Mouse (Mus musculus) hindbrain, embryonic 12.5 days (tissue): Measurements from ENCODE around the gene Cbx6. TPM values are rescaled to one million over a fixed set of nuclear protein-coding genes. Genes with fewer than 3 reads are reported as not detected.

Experiments
- ATAC-seq: fragments of 200-750 bp; cut with Nextera tagmentation; 2 replicates; pipeline ENCODE4 v1.8.0; 2017; ENCODE audit warnings: moderate TSS enrichment; ENCODE audit not compliant: low FRiP score
- H3K27ac ChIP-seq: fragments of 300-500 bp; sonication (generic); 2 replicates; pipeline ENCODE4 v1.5.1; 2016; ENCODE audit warnings: mild to moderate bottlenecking
- H3K27me3 ChIP-seq: fragments of 300-500 bp; sonication (generic); 2 replicates; pipeline ENCODE4 v1.6.1; 2016; ENCODE audit warnings: mild to moderate bottlenecking
- H3K36me3 ChIP-seq: fragments of 300-500 bp; sonication (generic); 2 replicates; pipeline ENCODE4 v1.6.1; 2016; ENCODE audit warnings: mild to moderate bottlenecking
- H3K4me1 ChIP-seq: fragments of 300-500 bp; sonication (generic); 2 replicates; pipeline ENCODE4 v1.6.1; 2016
- H3K4me2 ChIP-seq: fragments of 300-500 bp; sonication (generic); replicated peaks from 2 replicates; pipeline ENCODE4 v1.6.1; 2016; ENCODE audit warnings: mild to moderate bottlenecking
- H3K4me3 ChIP-seq: fragments of 300-500 bp; sonication (generic); 2 replicates; pipeline ENCODE4 v1.5.1; 2016; ENCODE audit warnings: mild to moderate bottlenecking
- H3K9ac ChIP-seq: fragments of 300-500 bp; sonication (generic); 2 replicates; pipeline ENCODE4 v1.6.1; 2016; ENCODE audit warnings: mild to moderate bottlenecking, moderate library complexity
- H3K9me3 ChIP-seq: fragments of 300-500 bp; sonication (generic); replicated peaks from 2 replicates; pipeline ENCODE4 v1.6.1; 2016; ENCODE audit warnings: mild to moderate bottlenecking
- WGBS: fragments of 180-500 bp; shearing (Covaris S2); methylation state at CpG from one replicate; pipeline ENCODE4 v1.1.7; 2016; 5-methylcytosine and 5-hydroxymethylcytosine counted together
- polyA plus RNA-seq: library from polyadenylated mRNA; unstranded; fragments of >200 nt; fragmentation: Nextera tagmentation; extraction: Ambion mirVana; gene quantifications from 2 replicates; pipeline ENCODE4 v1.2.1, GENCODE M21; 2016

Cbx6 gene
- polyA plus RNA-seq, 1 experiment from 2014 or later, result 34.7 TPM

DNA sequence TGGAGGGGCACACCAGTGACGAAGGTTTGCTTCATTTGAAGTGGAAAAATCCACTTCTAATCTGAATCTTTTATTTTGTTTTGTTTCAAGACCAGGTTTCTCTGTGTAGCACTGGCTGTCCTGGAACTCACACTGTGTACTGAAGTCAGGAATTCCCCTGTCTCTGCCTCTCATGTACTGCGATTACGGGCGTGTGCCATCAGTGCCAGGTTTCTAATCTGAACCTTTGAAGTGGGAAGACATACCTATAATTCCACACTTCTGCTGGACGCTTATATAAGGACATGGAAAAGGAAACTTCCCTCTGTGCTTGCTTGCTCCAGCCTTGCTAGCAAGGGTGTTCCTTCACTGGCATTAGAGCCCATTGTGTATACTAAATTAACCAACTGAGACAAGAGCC lies 24.5 kb upstream of the Cbx6 start:
- WGBS, result 82% methylated on average over 5 of the region's 5 CpGs
- no peak overlapping the region for H3K4me3 ChIP-seq
- H3K27ac ChIP-seq, result no peak overlapping the region
- no peak for ATAC-seq
- H3K4me2 ChIP-seq, result no peak overlapping the region
- no peaks in the 10 kb centered on the region for H3K4me1 ChIP-seq
- H3K9ac ChIP-seq, result no peak overlapping the region
- H3K36me3 ChIP-seq, result no peaks in the 10 kb centered on the region
- H3K27me3 ChIP-seq, result no peaks in the 10 kb centered on the region
- no peaks in the 10 kb centered on the region for H3K9me3 ChIP-seq

DNA sequence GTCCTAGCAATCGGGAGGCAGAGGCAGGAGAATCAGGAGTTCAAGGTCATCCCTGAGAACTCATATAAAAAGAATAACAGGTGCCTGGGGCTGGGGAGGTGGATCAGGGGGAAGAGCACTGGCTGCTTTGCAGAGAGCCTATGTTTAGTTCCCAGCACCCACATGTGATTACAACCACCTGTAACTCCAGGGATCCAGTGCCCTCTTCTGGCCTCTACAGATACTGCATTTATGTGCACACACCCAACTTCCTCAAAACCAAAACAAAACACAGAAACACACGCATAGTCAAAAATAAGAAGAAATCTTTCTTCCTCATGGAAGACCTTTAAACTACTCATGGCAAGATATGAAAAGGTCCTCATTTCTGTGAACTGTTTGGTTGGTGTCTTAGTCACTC lies 15.7 kb upstream of the Cbx6 start:
- H3K9ac ChIP-seq, result no peak overlapping the region
- no peak overlapping the region for H3K4me3 ChIP-seq
- 94% methylated on average over 2 of the region's 2 CpGs for WGBS
- H3K4me1 ChIP-seq, result peaks cover 16% of the 10 kb centered on the region
- no peaks in the 10 kb centered on the region for H3K27me3 ChIP-seq
- H3K9me3 ChIP-seq, result 0 out of 2 replicates have a peak, but pooled peaks cover 4% of the 10 kb centered on the region
- H3K36me3 ChIP-seq, result no peaks in the 10 kb centered on the region
- no peak overlapping the region for H3K27ac ChIP-seq
- no peak for ATAC-seq
- no peak overlapping the region for H3K4me2 ChIP-seq

DNA sequence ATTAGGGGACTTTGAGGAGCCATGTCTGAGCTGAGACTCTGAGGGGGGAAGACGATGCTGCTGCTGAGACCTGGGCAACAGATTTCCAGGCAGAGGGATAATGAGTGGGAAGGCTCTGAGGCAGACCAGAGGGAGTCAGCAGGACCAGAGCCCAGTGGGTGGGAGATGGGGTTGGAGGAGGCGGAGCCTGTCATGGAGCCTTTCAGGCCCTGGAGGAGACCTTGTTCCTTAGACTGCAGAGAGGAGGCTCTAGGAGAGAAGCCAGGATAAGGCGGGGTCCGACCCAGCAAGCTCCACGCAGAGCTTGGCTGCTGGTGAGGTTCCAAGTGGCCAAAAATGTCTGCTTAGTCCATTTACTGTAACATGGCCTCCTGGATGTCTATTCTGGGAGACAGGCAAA lies 12.6 kb upstream of the Cbx6 start:
- Histone ChIP-seq H3K9me3 (0 out of 2 replicates have a peak, but pooled peaks cover 4% of the 10 kb centered on the region), H3K27ac (0 out of 2 replicates have a peak overlapping the region, but pooled peaks have one; percentile 12), H3K36me3 (no peaks in the 10 kb centered on the region), H3K4me2 (no peak overlapping the region), H3K27me3 (no peaks in the 10 kb centered on the region), H3K4me1 (peaks cover 16% of the 10 kb centered on the region), H3K9ac (no peak overlapping the region), H3K4me3 (no peak overlapping the region)
- no peak for ATAC-seq
- WGBS, result 28% methylated on average over 5 of the region's 5 CpGs

DNA sequence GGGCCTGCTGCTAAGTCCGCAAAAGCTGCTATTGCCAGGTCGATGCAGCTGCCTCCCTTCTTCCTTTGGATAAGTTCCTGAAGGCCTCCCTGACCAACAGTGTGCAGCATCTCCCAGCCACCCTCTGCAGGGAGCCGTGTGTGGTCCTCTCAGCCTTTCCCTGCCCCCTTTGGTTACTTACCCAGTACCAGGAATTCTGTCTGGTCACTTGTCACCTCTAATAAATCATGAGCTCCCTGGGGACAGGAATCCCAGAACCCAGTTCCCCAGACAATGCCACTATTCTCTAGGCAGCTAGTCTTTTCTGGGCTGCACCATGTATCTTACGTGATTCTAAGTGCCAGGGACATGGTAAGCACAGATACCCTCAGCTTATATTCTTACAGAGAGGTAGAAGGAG lies 11.5 kb upstream of the Cbx6 start:
- Histone ChIP-seq H3K4me1 (peaks cover 16% of the 10 kb centered on the region), H3K36me3 (no peaks in the 10 kb centered on the region), H3K4me3 (no peak overlapping the region), H3K9me3 (0 out of 2 replicates have a peak, but pooled peaks cover 4% of the 10 kb centered on the region), H3K27ac (no peak overlapping the region), H3K27me3 (no peaks in the 10 kb centered on the region), H3K4me2 (no peak overlapping the region), H3K9ac (no peak overlapping the region)
- 57% methylated on average over 4 of the region's 4 CpGs for WGBS
- no peak for ATAC-seq

DNA sequence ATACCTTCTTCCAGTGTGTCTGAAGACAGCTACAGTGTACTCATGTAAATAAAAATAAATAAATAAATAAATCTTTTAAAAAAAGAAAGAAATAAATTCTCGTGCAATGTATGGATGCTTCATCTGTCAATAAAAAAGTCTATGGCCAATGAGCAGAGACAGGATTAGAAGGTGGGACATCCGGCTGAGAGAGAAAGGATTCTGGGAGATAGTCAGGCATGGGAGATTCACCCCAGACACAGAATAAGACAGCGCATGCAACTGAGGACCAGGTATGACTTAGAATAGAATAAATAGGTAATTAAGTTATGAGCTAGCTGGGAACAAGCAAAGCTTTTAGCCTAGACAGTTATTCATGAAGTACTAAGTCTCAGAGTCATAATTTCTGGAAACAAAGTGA lies 8.5 kb upstream of the Cbx6 start:
- H3K4me2 ChIP-seq, result no peak overlapping the region
- ATAC-seq, result no peak
- H3K9ac ChIP-seq, result no peak overlapping the region
- H3K9me3 ChIP-seq, result no peaks in the 10 kb centered on the region
- no peak overlapping the region for H3K27ac ChIP-seq
- no peaks in the 10 kb centered on the region for H3K27me3 ChIP-seq
- H3K4me1 ChIP-seq, result peaks cover 16% of the 10 kb centered on the region
- H3K4me3 ChIP-seq, result no peak overlapping the region
- H3K36me3 ChIP-seq, result no peaks in the 10 kb centered on the region
- WGBS, result 88% methylated on average over 3 of the region's 3 CpGs

DNA sequence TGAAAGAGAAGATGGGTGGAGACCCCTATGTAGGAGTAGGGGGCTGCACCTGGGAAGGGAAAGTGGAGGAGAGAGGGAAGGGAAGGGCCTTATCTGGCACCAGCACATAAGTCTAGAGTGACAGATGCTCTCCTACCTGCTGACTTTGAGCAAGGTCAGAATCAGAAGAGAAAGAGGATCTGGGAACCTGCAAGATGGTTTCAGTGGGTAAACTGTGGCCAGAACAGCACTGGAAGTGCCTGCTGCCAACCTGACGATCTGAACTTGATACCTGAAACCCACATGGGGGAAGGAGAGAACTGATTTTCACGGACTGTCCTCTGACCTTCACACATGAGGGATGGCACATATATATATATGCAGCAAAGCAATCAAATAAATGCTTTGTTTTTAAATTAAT lies 5.8 kb upstream of the Cbx6 start:
- H3K4me1 ChIP-seq, result peaks cover 9% of the 10 kb centered on the region
- no peaks in the 10 kb centered on the region for H3K36me3 ChIP-seq
- H3K4me2 ChIP-seq, result no peak overlapping the region
- no peak overlapping the region for H3K9ac ChIP-seq
- H3K4me3 ChIP-seq, result no peak overlapping the region
- no peak overlapping the region for H3K27ac ChIP-seq
- no peak for ATAC-seq
- no peaks in the 10 kb centered on the region for H3K27me3 ChIP-seq
- no peaks in the 10 kb centered on the region for H3K9me3 ChIP-seq
- 66% methylated on average over 2 of the region's 2 CpGs for WGBS

DNA sequence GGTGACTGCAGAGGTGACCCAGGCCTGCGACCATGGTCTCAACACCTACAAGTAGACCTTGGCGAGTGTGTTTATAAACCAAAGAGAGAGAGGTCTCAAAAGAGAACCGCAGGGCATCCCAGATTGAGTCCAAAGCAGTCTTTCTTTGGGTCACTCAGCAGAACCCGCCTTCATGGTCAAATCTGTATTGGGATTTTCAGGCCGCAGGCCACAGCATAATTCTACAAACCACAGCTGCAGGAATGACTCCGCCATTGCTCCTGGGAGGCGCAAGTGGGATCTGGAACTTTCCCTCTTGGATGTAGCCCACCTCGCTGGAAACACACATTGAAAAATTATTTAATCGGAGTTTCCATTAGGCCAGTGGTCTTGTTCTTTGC lies 383 bp upstream of the Cbx6 start:
- Histone ChIP-seq H3K9me3 (no peaks in the 10 kb centered on the region), H3K36me3 (peaks cover 8% of the 10 kb centered on the region), H3K4me2 (peak overlapping the region; percentile 88), H3K27ac (peak overlapping the region; percentile 97), H3K4me3 (peak overlapping the region; percentile 66; the same call in 1 of the 2 replicates), H3K4me1 (peaks cover 47% of the 10 kb centered on the region), H3K9ac (peak overlapping the region; percentile 91), H3K27me3 (no peaks in the 10 kb centered on the region)
- 48% methylated on average over 9 of the region's 9 CpGs for WGBS
- ATAC-seq, result no peak

DNA sequence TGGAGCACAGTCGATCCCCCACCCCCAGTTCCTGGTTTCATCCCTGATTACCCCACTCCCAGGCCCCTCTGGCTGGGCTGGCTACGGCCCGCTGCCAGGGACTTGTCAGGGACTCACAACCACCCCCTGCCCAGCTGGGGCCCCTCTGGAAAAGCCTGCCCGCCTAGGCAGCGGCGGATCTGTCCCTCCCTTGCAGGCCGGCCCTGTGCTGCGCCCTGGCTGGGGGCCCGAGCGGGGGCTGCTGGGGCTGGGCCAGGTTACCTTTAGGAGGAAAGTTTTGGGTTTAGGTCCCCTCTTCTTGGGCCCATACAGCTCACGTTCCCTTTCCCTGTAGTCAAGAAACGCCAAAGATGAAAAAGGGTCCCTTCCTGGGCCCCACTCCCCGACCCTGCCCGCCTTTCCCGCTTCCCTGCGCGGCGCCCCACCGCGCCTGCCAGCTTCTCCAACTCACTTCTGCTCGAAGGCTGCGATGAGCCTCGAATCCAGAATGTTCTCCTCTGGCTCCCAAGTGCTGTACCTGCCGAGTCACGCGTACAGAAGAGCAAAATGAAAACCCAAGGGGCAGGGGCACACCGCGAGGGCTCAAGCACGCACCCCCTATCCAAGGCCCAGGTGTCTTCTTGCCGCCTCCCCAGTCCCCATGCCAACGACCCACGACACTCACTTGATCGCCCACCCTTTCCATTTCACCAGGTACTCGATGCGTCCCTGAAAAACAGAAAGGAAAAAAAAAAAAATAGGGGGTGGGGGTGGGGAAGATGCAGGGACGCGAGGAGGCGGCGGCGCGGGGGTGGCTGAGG lies 1.0 kb downstream of the Cbx6 start:
- H3K27me3 ChIP-seq, result no peaks in the 10 kb centered on the region
- peak; percentile 21 for ATAC-seq
- H3K9ac ChIP-seq, result peak overlapping the region; percentile 91
- H3K9me3 ChIP-seq, result no peaks in the 10 kb centered on the region
- WGBS, result under 1% methylated on average over 40 of the region's 41 CpGs
- H3K27ac ChIP-seq, result peak overlapping the region; percentile 97
- H3K36me3 ChIP-seq, result peaks cover 12% of the 10 kb centered on the region
- peaks cover 61% of the 10 kb centered on the region for H3K4me1 ChIP-seq
- peak overlapping the region; percentile 88 for H3K4me2 ChIP-seq
- peak overlapping the region; percentile 66 for H3K4me3 ChIP-seq

DNA sequence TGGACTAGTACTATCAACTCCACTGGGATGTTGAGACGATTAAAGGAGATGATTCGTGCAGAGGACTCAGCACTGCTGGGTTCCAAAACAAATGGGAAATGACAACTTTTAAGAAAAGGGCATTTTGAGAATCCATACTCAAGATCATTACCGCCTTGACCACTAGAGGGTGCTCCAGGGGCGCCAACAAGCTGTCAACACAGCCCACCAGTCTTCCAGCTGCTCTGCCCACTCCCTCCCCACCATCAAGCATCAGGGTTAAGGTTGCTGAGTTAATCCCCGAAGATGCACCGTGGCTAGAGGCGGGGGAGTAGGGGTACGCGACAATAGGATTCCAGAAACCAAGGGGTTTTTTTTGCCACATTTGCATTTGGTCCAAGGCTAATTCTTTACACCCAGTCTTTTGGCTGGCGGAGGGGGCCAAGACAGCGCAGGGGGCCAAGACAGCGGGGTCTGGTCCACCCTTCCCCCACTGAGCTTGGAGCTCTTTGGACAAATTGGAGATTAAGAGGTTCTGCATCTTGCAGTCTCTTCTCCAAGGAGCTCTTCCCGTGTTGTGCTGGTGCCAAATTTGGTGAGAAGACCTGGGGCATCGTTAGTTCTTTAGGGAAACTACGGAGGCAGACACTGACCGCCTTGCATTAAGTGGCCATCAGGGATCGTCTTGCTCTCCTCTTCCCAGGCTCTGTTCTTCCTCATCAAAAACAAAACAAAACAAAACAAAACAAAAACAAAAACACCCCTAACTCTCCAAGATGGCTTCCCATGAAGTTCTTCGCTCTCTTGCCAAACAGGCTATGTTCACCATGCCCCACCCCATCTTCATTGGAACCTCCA lies 2.2 kb downstream of the Cbx6 start:
- H3K27ac ChIP-seq, result peak overlapping the region; percentile 97
- no peaks in the 10 kb centered on the region for H3K9me3 ChIP-seq
- H3K4me1 ChIP-seq, result peaks cover 72% of the 10 kb centered on the region
- 23% methylated on average over 18 of the region's 18 CpGs for whole genome bisulfite sequencing
- H3K36me3 ChIP-seq, result peaks cover 24% of the 10 kb centered on the region
- H3K4me2 ChIP-seq, result peak overlapping the region; percentile 88
- H3K27me3 ChIP-seq, result no peaks in the 10 kb centered on the region
- H3K4me3 ChIP-seq, result peak overlapping the region; percentile 66
- peak overlapping the region; percentile 91 for H3K9ac ChIP-seq
- no peak for ATAC-seq

DNA sequence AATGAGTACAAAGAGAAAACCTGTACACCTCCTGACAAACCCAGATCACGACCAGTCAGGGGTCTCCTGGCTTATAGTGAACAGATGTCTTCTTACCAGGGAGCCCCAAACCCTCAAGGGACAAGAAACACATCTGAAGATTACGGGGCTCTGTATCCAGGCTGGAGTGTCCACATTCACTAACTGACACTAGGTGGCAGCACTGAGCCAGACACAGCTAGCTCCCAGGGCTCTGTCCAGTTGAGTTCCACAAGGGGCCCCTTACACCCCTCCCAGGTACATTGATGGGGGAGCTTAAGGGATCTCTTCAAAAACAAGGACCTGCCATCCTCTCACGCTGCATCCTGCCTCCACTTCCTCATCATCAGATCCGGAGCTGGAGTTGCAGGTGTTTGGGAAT lies 4.1 kb downstream of the Cbx6 start:
- H3K27ac ChIP-seq, result no peak overlapping the region
- H3K4me3 ChIP-seq, result no peak overlapping the region
- no peaks in the 10 kb centered on the region for H3K9me3 ChIP-seq
- H3K36me3 ChIP-seq, result peaks cover 32% of the 10 kb centered on the region
- ATAC-seq, result no peak
- H3K27me3 ChIP-seq, result no peaks in the 10 kb centered on the region
- WGBS, result 14% methylated on average over 4 of the region's 4 CpGs
- H3K4me2 ChIP-seq, result no peak overlapping the region
- peak overlapping the region; percentile 32; the same call in 1 of the 2 replicates for H3K9ac ChIP-seq
- H3K4me1 ChIP-seq, result peaks cover 81% of the 10 kb centered on the region

DNA sequence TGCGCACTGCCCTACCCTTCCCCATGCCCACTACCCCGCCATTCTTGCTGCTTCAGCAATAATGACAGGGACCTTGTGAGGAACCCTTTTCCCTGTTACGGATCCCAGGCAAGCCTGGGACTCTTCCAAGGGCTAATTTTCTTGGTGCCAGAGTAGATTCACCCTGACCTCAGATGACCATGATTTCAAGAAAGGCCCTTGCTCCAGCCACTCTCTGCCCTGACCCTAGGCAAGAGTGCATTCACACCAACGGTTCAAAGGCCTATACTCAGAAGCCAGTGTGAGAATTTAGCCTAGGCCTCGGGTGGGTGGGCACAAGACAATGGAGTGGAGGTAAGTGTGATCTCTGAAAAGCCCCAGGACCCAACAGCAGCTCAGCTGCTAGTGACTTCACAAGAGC lies 5.1 kb downstream of the Cbx6 start:
- H3K27me3 ChIP-seq, result no peaks in the 10 kb centered on the region
- no peaks in the 10 kb centered on the region for H3K9me3 ChIP-seq
- H3K27ac ChIP-seq, result no peak overlapping the region
- 63% methylated on average over 5 of the region's 5 CpGs for WGBS
- H3K9ac ChIP-seq, result peak overlapping the region; percentile 36
- 0 out of 2 replicates have a peak overlapping the region, but pooled peaks have one; percentile 33 for H3K4me2 ChIP-seq
- H3K4me3 ChIP-seq, result no peak overlapping the region
- H3K36me3 ChIP-seq, result peaks cover 36% of the 10 kb centered on the region
- ATAC-seq, result no peak
- peaks cover 78% of the 10 kb centered on the region for H3K4me1 ChIP-seq

DNA sequence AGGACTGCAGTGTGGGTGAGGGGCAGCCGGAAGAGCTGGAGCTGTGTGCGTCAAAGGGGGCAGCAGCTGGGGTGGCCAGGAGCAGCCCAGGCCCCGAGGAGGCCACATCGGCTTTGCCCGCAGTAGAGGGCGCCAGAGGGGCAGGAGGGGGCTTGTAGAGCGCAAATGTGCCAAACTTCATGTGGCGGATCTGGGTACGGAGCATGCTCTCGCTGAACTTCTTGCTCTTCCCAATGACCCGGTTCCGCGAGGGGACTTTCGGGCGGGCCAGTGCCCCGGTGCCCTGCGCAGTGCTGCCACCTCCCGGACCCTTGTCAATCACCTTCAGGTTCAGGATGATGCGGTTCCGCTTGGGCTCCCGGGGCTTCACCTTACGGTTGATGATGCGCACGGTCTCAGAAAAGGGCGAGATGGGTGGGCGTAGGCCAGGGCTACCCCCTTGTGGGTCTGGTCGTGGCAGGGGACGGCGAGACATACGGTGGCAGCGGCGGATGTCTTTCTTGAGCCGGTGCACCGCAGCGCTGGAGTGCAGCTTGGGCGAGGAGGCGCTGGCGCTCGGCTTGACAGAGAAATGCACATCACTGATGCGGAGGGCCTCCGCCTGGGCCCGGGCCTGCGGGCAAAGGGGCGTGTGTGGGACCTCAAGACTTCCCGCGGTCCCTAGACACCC lies 6.0 kb downstream of the Cbx6 start:
- Histone ChIP-seq H3K4me1 (peaks cover 79% of the 10 kb centered on the region), H3K9me3 (no peaks in the 10 kb centered on the region), H3K4me2 (peak overlapping the region; percentile 33), H3K36me3 (peaks cover 37% of the 10 kb centered on the region), H3K4me3 (no peak overlapping the region; the same call in 1 of the 2 replicates), H3K9ac (0 out of 2 replicates have a peak overlapping the region, but pooled peaks have one; percentile 18), H3K27ac (no peak overlapping the region), H3K27me3 (no peaks in the 10 kb centered on the region)
- 45% methylated on average over 46 of the region's 46 CpGs for WGBS
- ATAC-seq, result no peak
